Mouse (Mus musculus): ENCODE data around the gene Tprkb. TPM values are rescaled to one million over a fixed set of nuclear protein-coding genes. Genes with fewer than 3 reads are reported as not detected.
"Not testable (repeated sequence)": the region's sequence is repeated elsewhere in the genome, so short reads cannot be mapped to it uniquely, and the experiment has no call there.

Gene Tprkb
- polyA plus RNA-seq, 1 experiment from 2014 or later = 41.2 TPM

DNA sequence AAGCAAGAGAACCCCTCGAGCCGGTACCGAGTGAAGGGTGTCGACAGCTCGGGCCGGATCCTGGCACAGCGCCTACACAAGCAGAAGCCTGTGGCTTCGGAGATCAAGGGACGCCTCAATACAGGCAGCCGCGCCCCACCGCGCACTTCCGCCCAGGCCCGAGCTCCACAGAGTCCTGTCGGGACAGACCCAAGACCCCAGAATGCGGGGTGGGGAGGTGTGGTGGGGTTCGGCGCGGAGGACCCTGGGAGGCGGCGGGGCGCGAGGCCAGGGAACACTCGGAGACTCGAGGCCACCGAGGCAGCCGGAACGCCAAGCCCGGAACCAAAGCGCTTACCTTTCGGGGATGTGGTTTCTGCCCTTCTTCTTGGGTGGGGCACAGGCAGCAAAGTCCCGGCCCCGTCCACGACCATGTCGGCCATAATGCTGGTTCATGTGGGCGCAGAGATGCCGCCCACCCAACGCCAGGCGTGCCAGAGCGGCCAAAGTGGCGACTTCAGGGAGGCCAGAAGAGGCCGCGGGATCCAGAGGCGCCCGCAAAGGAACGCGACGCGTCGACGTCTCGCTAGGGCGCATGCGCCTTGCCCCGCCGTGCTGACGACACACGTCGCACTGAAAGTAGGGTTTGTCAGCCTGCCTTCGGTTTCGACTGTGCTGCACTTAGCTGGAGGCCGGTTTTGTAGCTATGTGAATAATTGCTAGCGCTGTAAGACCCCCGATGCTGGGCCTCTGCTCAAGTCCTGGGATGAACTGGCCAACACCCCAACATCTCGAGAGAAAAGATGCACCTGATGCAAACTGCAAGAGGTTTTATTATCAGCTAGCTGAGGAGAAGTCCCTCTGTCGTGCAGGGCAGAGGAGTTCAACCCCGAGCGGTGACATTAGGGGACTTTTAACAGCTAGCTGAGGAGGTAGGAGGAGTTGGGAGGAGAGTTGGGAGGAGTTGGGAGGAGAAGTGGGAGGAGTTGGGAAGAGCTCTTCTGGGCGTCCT is 49.7 kb downstream of the Tprkb start, which contains the start of gene Dusp11:
Gene Dusp11 (minus strand): TSS at position 567 of the 991 bp plus-strand sequence.
- ATAC-seq (ENCODE audit: low FRiP score, low read depth) = peak; percentile 97
- H3K27ac ChIP-seq = peak within 1 kb of the TSS; percentile 92
- H3K9ac ChIP-seq = peak within 1 kb of the TSS; percentile 91
- peaks cover 17% of the 10 kb centered on the region for H3K36me3 ChIP-seq
- under 1% methylated on average over 70 of the region's 70 CpGs for WGBS
- H3K27me3 ChIP-seq (replicated peaks) = no peaks in the 10 kb centered on the region
- H3K4me2 ChIP-seq (replicated peaks) = peak within 1 kb of the TSS; percentile 73
- H3K4me1 ChIP-seq = peaks cover 6% of the 10 kb centered on the region
- peak within 1 kb of the TSS; percentile 87 for H3K4me3 ChIP-seq
- no peaks in the 10 kb centered on the region for H3K9me3 ChIP-seq

DNA sequence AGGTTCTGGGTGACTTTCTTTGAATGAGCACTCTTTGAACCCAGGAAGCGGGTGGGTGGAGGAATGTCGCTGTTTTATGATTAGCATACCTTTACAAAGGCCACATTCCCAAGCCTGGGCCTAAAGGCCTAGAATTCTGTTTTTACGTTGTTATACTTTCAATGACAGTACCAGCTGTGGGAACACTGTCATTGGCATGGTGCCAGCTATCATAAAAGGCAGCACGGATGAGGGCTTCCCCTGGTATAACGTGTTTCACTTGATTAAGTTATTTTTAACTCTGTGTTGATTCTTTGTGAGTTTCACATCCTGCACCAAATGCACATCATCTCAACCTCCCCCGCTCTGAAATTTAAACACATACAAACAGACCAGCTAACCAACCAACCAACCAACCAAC is 54.4 kb downstream of the Tprkb start:
- not testable (repeated sequence) for H3K9ac ChIP-seq; ATAC-seq (ENCODE audit: low FRiP score, low read depth)
- 38% methylated on average over 6 of the region's 6 CpGs for WGBS

GRCm38 (mm10) chr6:85966686-85967085 is 55.0 kb downstream of the Tprkb start:
- no peaks in the 10 kb centered on the region for H3K27me3 ChIP-seq (replicated peaks)
- H3K9ac ChIP-seq = no peak overlapping the region
- H3K9me3 ChIP-seq = no peaks in the 10 kb centered on the region
- H3K4me3 ChIP-seq = no peak overlapping the region
- no peak overlapping the region for H3K4me2 ChIP-seq (replicated peaks)
- WGBS = 79% methylated on average over 4 of the region's 4 CpGs
- H3K36me3 ChIP-seq = no peaks in the 10 kb centered on the region
- H3K27ac ChIP-seq = no peak overlapping the region
- no peak for ATAC-seq (ENCODE audit: low FRiP score, low read depth)
- H3K4me1 ChIP-seq = no peaks in the 10 kb centered on the region

More for the DNA sequence above, 54.4 kb downstream of the Tprkb start:
- not testable (repeated sequence) for H3K4me2 ChIP-seq (replicated peaks); H3K27ac ChIP-seq; H3K4me3 ChIP-seq; H3K36me3 ChIP-seq; H3K4me1 ChIP-seq; H3K9me3 ChIP-seq; H3K27me3 ChIP-seq (replicated peaks)

- no peaks in the 10 kb centered on the region for H3K36me3 ChIP-seq
- no peak for ATAC-seq (ENCODE audit: low FRiP score, low read depth)
- WGBS = 76% methylated on average over 2 of the region's 2 CpGs
Measured at GRCm38 (mm10) chr6:85969889-85970288, 58.2 kb downstream of the Tprkb start.

GRCm38 (mm10) chr6:85972699-85973098 is 61.0 kb downstream of the Tprkb start:
- no peaks in the 10 kb centered on the region for H3K4me1 ChIP-seq
- no peak for ATAC-seq (ENCODE audit: low FRiP score, low read depth)
- 81% methylated on average over 3 of the region's 3 CpGs for WGBS
- no peak overlapping the region for H3K4me2 ChIP-seq (replicated peaks)
- H3K27ac ChIP-seq = no peak overlapping the region
- no peaks in the 10 kb centered on the region for H3K27me3 ChIP-seq (replicated peaks)
- no peaks in the 10 kb centered on the region for H3K9me3 ChIP-seq
- H3K9ac ChIP-seq = no peak overlapping the region
- no peaks in the 10 kb centered on the region for H3K36me3 ChIP-seq
- H3K4me3 ChIP-seq = no peak overlapping the region

More at GRCm38 (mm10) chr6:85969889-85970288, 58.2 kb downstream of the Tprkb start:
- Histone ChIP-seq H3K27me3 (replicated peaks) (no peaks in the 10 kb centered on the region), H3K4me1 (no peaks in the 10 kb centered on the region), H3K4me3 (no peak overlapping the region), H3K9me3 (no peaks in the 10 kb centered on the region), H3K27ac (no peak overlapping the region), H3K4me2 (replicated peaks) (no peak overlapping the region), H3K9ac (no peak overlapping the region)

DNA sequence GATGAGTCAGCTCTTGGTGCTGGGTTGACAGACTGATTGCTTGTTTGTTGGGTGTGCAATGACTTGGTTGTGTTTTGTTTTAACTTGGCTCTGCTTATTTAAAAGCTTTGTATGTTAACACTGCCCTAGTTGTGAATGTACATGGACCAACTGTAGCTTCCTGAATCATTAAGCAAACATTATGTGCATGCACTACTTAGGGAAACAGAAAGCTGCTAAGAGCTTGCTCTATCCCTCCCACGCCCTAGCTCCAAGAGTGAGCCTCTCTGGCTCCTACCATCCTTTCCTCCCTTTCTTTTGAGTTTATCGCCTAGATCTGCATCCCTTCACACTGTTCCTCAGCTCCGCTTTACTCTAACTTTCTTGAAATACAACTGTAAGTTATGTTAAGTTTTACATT is 61.7 kb downstream of the Tprkb start:
- H3K4me2 ChIP-seq (replicated peaks) = no peak overlapping the region
- H3K4me3 ChIP-seq = no peak overlapping the region
- no peak for ATAC-seq (ENCODE audit: low FRiP score, low read depth)
- no peak overlapping the region for H3K9ac ChIP-seq
- 90% methylated on average over 3 of the region's 3 CpGs for WGBS
- no peak overlapping the region for H3K27ac ChIP-seq
- no peaks in the 10 kb centered on the region for H3K36me3 ChIP-seq
- no peaks in the 10 kb centered on the region for H3K4me1 ChIP-seq
- no peaks in the 10 kb centered on the region for H3K27me3 ChIP-seq (replicated peaks)
- no peaks in the 10 kb centered on the region for H3K9me3 ChIP-seq

GRCm38 (mm10) chr6:85974941-85975617 is 63.4 kb downstream of the Tprkb start:
- ATAC-seq (ENCODE audit: low FRiP score, low read depth) = no peak
- WGBS = 70% methylated on average over 10 of the region's 10 CpGs
- no peaks in the 10 kb centered on the region for H3K36me3 ChIP-seq

GRCm38 (mm10) chr6:85975761-85976160 is 64.1 kb downstream of the Tprkb start:
- Histone ChIP-seq H3K4me1 (no peaks in the 10 kb centered on the region), H3K4me2 (replicated peaks) (no peak overlapping the region), H3K36me3 (no peaks in the 10 kb centered on the region), H3K9me3 (no peaks in the 10 kb centered on the region), H3K27me3 (replicated peaks) (no peaks in the 10 kb centered on the region), H3K4me3 (no peak overlapping the region), H3K27ac (no peak overlapping the region), H3K9ac (no peak overlapping the region)
- no peak for ATAC-seq (ENCODE audit: low FRiP score, low read depth)
- WGBS = 84% methylated on average over 1 of the region's 1 CpGs

More at GRCm38 (mm10) chr6:85974941-85975617, 63.4 kb downstream of the Tprkb start:
- Histone ChIP-seq H3K4me2 (replicated peaks) (no peak overlapping the region), H3K9ac (no peak overlapping the region), H3K27me3 (replicated peaks) (no peaks in the 10 kb centered on the region), H3K9me3 (no peaks in the 10 kb centered on the region), H3K4me1 (no peaks in the 10 kb centered on the region), H3K4me3 (no peak overlapping the region), H3K27ac (no peak overlapping the region)

DNA sequence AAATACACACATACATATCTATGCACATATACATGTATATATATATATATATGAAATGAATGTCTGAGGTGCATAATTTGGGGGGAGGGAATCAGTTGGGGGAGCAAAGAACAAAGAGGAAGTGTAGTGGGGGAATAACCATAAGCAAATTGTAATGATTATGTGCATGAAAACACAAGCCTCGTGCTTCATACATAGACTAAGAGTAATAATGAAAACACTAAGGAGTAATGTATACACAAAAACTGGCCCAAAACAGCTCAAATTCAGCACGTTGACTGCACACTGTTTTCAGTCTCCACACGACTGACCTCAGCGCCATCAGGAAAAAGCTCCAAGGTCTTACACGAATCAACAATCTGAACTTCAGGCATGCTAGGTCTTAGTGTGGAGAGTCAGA is 64.6 kb downstream of the Tprkb start:
- H3K4me1 ChIP-seq = no peaks in the 10 kb centered on the region
- H3K36me3 ChIP-seq = no peaks in the 10 kb centered on the region
- H3K4me3 ChIP-seq = no peak overlapping the region
- no peaks in the 10 kb centered on the region for H3K9me3 ChIP-seq
- no peak for ATAC-seq (ENCODE audit: low FRiP score, low read depth)
- no peak overlapping the region for H3K27ac ChIP-seq
- no peak overlapping the region for H3K4me2 ChIP-seq (replicated peaks)
- 91% methylated on average over 5 of the region's 5 CpGs for WGBS
- H3K9ac ChIP-seq = no peak overlapping the region
- no peaks in the 10 kb centered on the region for H3K27me3 ChIP-seq (replicated peaks)

DNA sequence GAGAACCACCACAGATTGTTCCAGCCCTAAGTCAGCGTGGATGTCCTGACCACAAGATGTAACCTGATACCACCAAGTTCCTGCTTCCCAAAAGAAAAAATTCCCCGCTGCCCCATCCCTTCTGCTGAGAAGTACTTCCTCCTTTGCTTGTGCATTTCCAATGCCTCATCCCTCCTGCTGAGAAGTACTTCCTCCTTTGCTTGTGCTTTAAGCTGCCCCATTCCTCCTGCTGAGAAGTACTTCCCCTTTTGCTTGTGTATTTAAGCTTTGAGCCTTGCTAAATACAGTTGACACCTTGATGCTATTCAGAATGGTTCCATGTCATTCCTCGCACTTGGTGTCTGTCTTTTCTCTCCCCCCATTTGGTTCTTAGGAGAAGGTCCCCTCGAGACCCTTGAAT is 67.1 kb downstream of the Tprkb start:
- H3K4me1 ChIP-seq; H3K27me3 ChIP-seq (replicated peaks); ATAC-seq (ENCODE audit: low FRiP score, low read depth); H3K9me3 ChIP-seq; H3K4me2 ChIP-seq (replicated peaks); H3K36me3 ChIP-seq; H3K9ac ChIP-seq; H3K4me3 ChIP-seq; H3K27ac ChIP-seq: not testable (repeated sequence)
- 80% methylated on average over 4 of the region's 4 CpGs for WGBS

All from neural tube, embryonic 12.5 days (tissue).